Mouse (Mus musculus) midbrain, embryonic 16.5 days (tissue): Measurements from ENCODE around the gene Ccdc105. TPM values are rescaled to one million over a fixed set of nuclear protein-coding genes. Genes with fewer than 3 reads are reported as not detected.

Experiments
- ATAC-seq: fragments of 200-750 bp; cut with Nextera tagmentation; 2 replicates; pipeline ENCODE4 v1.8.0; 2017; ENCODE audit warnings: moderate TSS enrichment
- H3K27ac ChIP-seq: fragments of 300-500 bp; sonication (generic); 2 replicates; pipeline ENCODE4 v1.5.1; 2014; ENCODE audit warnings: mild to moderate bottlenecking, low read length, mixed read lengths
- H3K27me3 ChIP-seq: fragments of 300-500 bp; sonication (generic); 2 replicates; pipeline ENCODE4 v1.6.1; 2014; ENCODE audit warnings: low read depth, low read length, mixed read lengths; ENCODE audit not compliant: control insufficient read depth, insufficient read depth
- H3K36me3 ChIP-seq: fragments of 300-500 bp; sonication (generic); 2 replicates; pipeline ENCODE4 v1.6.1; 2014; ENCODE audit warnings: mild to moderate bottlenecking, low read length, moderate library complexity, mixed read lengths; ENCODE audit not compliant: control insufficient read depth, insufficient read depth
- H3K4me1 ChIP-seq: fragments of 300-500 bp; sonication (generic); 2 replicates; pipeline ENCODE4 v1.6.1; 2014; ENCODE audit warnings: mild to moderate bottlenecking, low read length, mixed read lengths; ENCODE audit not compliant: control insufficient read depth, insufficient read depth
- H3K4me2 ChIP-seq: fragments of 300-500 bp; sonication (generic); 2 replicates; pipeline ENCODE4 v1.6.1; 2014; ENCODE audit warnings: mild to moderate bottlenecking, low read length, mixed read lengths
- H3K4me3 ChIP-seq: fragments of 300-500 bp; sonication (generic); 2 replicates; pipeline ENCODE4 v1.5.1; 2014; ENCODE audit warnings: low read depth, mild to moderate bottlenecking, low read length, moderate library complexity, mixed read lengths
- H3K9ac ChIP-seq: fragments of 300-500 bp; sonication (generic); 2 replicates; pipeline ENCODE4 v1.6.1; 2014; ENCODE audit warnings: low read depth, low read length, mixed read lengths
- H3K9me3 ChIP-seq: fragments of 300-500 bp; sonication (generic); replicated peaks from 2 replicates; pipeline ENCODE4 v1.6.1; 2014; ENCODE audit warnings: mild to moderate bottlenecking, low read length, mixed read lengths; ENCODE audit not compliant: control insufficient read depth, poor library complexity, severe bottlenecking
- WGBS: fragments of 180-500 bp; shearing (Covaris S2); extraction: QIAGEN DNeasy Blood & Tissue Kit; methylation state at CpG from one replicate; pipeline ENCODE4 v1.1.7; 2014; 5-methylcytosine and 5-hydroxymethylcytosine counted together
- polyA plus RNA-seq: library from polyadenylated mRNA; unstranded; fragments of >200 nt; fragmentation: Nextera tagmentation; extraction: Ambion mirVana; gene quantifications from 2 replicates; pipeline ENCODE4 v1.2.1, GENCODE M21; 2015

Gene Ccdc105
- polyA plus RNA-seq, 1 experiment from 2014 or later, result 0.65 TPM

DNA sequence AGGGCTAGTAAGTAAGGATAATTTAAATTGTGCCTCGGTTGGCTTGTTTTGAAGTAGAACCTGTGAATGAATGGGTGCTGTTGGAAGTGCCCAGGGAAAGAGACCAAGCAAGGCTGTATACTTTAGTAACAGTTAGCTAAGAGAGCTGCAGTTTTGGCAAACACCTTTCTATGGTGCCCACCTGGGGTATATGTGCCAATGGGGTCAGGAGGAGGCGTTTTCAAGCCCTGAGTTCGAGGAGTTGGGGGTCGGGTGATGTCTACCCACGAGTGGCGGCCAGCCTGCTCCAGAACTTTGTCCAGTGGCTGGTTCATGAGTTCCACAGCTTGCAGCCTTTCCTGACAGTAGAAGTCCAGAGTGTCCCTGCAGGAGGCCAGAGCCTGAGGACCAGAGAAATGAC lies 3.9 kb downstream of the Ccdc105 start:
- Histone ChIP-seq H3K4me2 (no peak overlapping the region), H3K9ac (no peak overlapping the region), H3K36me3 (no peaks in the 10 kb centered on the region), H3K4me3 (no peak overlapping the region), H3K27ac (no peak overlapping the region), H3K9me3 (no peaks in the 10 kb centered on the region), H3K4me1 (peaks cover 18% of the 10 kb centered on the region), H3K27me3 (peaks cover 3% of the 10 kb centered on the region; the same call in 1 of the 2 replicates)
- no peak for ATAC-seq
- 87% methylated on average over 6 of the region's 6 CpGs for WGBS

- Histone ChIP-seq H3K4me3 (peak overlapping the region; percentile 44), H3K4me1 (peaks cover 17% of the 10 kb centered on the region), H3K9ac (peak overlapping the region; percentile 58), H3K27me3 (peaks cover 3% of the 10 kb centered on the region; the same call in 1 of the 2 replicates), H3K36me3 (no peaks in the 10 kb centered on the region), H3K9me3 (no peaks in the 10 kb centered on the region), H3K4me2 (peak overlapping the region; percentile 58), H3K27ac (no peak overlapping the region)
- 81% methylated on average over 13 of the region's 13 CpGs for WGBS
- ATAC-seq, result no peak
Measured at GRCm38 (mm10) chr10:78748161-78748560, 4.7 kb downstream of the Ccdc105 start.

- peak overlapping the region; percentile 58 for H3K9ac ChIP-seq
- H3K4me1 ChIP-seq, result peaks cover 14% of the 10 kb centered on the region
- 1% methylated on average over 27 of the region's 27 CpGs for WGBS
- peaks cover 3% of the 10 kb centered on the region; the same call in 1 of the 2 replicates for H3K27me3 ChIP-seq
- H3K4me2 ChIP-seq, result peak overlapping the region; percentile 58
- H3K27ac ChIP-seq, result peak overlapping the region; percentile 56
- peak overlapping the region; percentile 44 for H3K4me3 ChIP-seq
- H3K36me3 ChIP-seq, result no peaks in the 10 kb centered on the region
- ATAC-seq, result peak; percentile 94
- no peaks in the 10 kb centered on the region for H3K9me3 ChIP-seq
Measured at GRCm38 (mm10) chr10:78747035-78747721, 5.7 kb downstream of the Ccdc105 start.

GRCm38 (mm10) chr10:78745453-78746232 lies 7.2 kb downstream of the Ccdc105 start:
- Histone ChIP-seq H3K4me3 (no peak overlapping the region), H3K4me1 (peaks cover 10% of the 10 kb centered on the region), H3K4me2 (no peak overlapping the region), H3K36me3 (no peaks in the 10 kb centered on the region), H3K27me3 (peaks cover 3% of the 10 kb centered on the region; the same call in 1 of the 2 replicates), H3K9me3 (no peaks in the 10 kb centered on the region), H3K27ac (no peak overlapping the region), H3K9ac (no peak overlapping the region)
- ATAC-seq, result no peak
- 70% methylated on average over 4 of the region's 4 CpGs for WGBS

DNA sequence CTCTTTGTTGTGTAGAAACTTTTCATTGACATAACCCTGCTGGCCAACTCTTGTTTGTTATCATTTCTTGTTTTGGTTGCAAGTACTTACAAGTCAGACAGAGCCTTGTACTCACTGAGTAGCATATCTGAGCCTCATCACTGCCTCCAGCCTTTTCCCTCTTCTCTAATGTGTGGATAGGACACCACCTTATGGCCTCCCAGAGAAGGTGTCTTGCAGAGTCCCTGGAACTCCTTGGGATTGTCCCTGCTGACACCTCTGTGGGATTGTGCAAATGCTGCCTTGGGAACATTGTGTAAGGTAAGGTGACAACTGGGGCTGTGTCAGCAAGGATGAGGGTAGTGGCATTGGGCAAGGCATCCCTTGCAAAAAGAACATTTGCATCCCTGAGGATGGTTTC lies 9.1 kb downstream of the Ccdc105 start:
- no peak overlapping the region for H3K4me2 ChIP-seq
- H3K4me3 ChIP-seq, result no peak overlapping the region
- ATAC-seq, result no peak
- H3K9ac ChIP-seq, result no peak overlapping the region
- H3K9me3 ChIP-seq, result no peaks in the 10 kb centered on the region
- H3K36me3 ChIP-seq, result no peaks in the 10 kb centered on the region
- peaks cover 2% of the 10 kb centered on the region; the same call in 1 of the 2 replicates for H3K27me3 ChIP-seq
- H3K27ac ChIP-seq, result no peak overlapping the region
- peaks cover 10% of the 10 kb centered on the region for H3K4me1 ChIP-seq

DNA sequence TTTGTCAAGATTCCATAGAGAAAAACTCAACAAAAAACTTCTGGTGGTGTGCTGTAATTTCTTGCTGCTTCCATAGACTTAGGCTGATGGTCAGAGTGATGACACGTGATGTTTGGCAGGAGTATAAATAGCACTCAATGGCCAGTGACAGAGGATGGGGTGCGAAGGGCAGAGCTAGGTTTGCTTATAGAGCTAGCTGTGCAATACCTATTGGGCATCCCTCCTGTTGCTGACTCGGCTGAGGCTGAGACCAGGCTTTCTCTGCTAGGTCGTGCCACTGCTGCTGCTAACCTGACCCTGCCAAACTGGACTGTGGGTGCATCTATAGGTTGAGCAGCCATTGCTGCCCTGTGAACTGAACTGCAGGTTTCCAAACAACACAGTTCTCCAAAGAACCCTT lies 13.0 kb downstream of the Ccdc105 start:
- Histone ChIP-seq H3K4me1 (no peaks in the 10 kb centered on the region), H3K9me3 (no peaks in the 10 kb centered on the region; the same call in 1 of the 2 replicates), H3K4me3 (no peak overlapping the region), H3K4me2 (no peak overlapping the region), H3K36me3 (no peaks in the 10 kb centered on the region), H3K9ac (no peak overlapping the region), H3K27ac (no peak overlapping the region), H3K27me3 (no peaks in the 10 kb centered on the region)
- WGBS, result 74% methylated on average over 4 of the region's 4 CpGs
- ATAC-seq, result no peak

- Histone ChIP-seq H3K4me3 (no peak overlapping the region), H3K4me1 (no peaks in the 10 kb centered on the region), H3K36me3 (no peaks in the 10 kb centered on the region), H3K27ac (no peak overlapping the region), H3K9ac (no peak overlapping the region), H3K27me3 (no peaks in the 10 kb centered on the region), H3K9me3 (no peaks in the 10 kb centered on the region), H3K4me2 (no peak overlapping the region)
- no peak for ATAC-seq
- 88% methylated on average over 5 of the region's 5 CpGs for WGBS
Measured at GRCm38 (mm10) chr10:78727876-78728275, 25.0 kb downstream of the Ccdc105 start.

DNA sequence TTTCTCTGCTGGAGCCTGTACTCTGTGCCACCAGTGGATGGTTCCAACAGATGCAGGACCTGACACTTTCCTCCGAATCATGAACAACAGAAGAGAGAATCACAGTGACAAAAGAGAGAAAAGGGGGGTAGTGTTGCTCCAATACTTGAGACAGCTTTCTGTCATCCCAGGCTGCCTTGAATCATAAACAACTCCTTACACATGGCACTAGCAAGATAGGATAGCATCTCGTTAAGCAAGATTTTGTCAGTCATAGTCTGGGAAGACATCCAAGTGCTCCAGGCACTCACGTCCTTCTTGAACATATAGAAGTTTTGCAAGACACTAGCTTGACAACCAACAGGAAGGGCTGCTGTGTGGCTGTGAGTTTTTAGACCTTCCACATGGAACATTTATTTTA lies 25.8 kb downstream of the Ccdc105 start:
- H3K4me3 ChIP-seq, result no peak overlapping the region
- H3K27me3 ChIP-seq, result no peaks in the 10 kb centered on the region
- no peak overlapping the region for H3K9ac ChIP-seq
- no peak overlapping the region for H3K4me2 ChIP-seq
- no peaks in the 10 kb centered on the region for H3K4me1 ChIP-seq
- no peak overlapping the region for H3K27ac ChIP-seq
- H3K9me3 ChIP-seq, result no peaks in the 10 kb centered on the region
- 63% methylated on average over 3 of the region's 3 CpGs for WGBS
- ATAC-seq, result no peak
- H3K36me3 ChIP-seq, result no peaks in the 10 kb centered on the region

- ATAC-seq, result no peak
- Histone ChIP-seq H3K9me3 (no peaks in the 10 kb centered on the region), H3K9ac (no peak overlapping the region), H3K4me3 (no peak overlapping the region), H3K4me2 (no peak overlapping the region), H3K4me1 (no peaks in the 10 kb centered on the region), H3K36me3 (no peaks in the 10 kb centered on the region), H3K27ac (no peak overlapping the region), H3K27me3 (no peaks in the 10 kb centered on the region)
- 27% methylated on average over 2 of the region's 2 CpGs for WGBS
Measured at GRCm38 (mm10) chr10:78723416-78723815, 29.4 kb downstream of the Ccdc105 start.
